Mouse (Mus musculus): Measurements from ENCODE around the gene Gm21789.
"Not testable (repeated sequence)": the region's sequence is repeated elsewhere in the genome, so short reads cannot be mapped to it uniquely, and the experiment has no call there.

The Gm21789 gene

GRCm38 (mm10) chrX:32941468-32941867 is at the start of gene Gm21789:
TSS of gene Gm21789 (plus strand) at chrX:32941768.
- DNase-seq (ENCODE audit: low spot score in 2 of 2), result not testable (repeated sequence)

- DNase-seq (ENCODE audit: low spot score in 2 of 2), result not testable (repeated sequence)
Measured at GRCm38 (mm10) chrX:32894325-32894724, 47.2 kb upstream of the Gm21789 start, which contains the start of gene Btbd35f30. TSS of gene Btbd35f30 (plus strand) at chrX:32894625.

- DNase-seq (ENCODE audit: low spot score in 2 of 2), result not testable (repeated sequence)
Measured at GRCm38 (mm10) chrX:32973597-32973996, 32.0 kb downstream of the Gm21789 start, which contains the start of gene Btbd35f5. TSS of gene Btbd35f5 (plus strand) at chrX:32973897.
